31 mouse cellular contexts compared by ENCODE assay signal in genomic region chr10:99297721-99298120, GRCm38 (mm10). TPM values are rescaled to one million over a fixed set of nuclear protein-coding genes. Genes with fewer than 3 reads are reported as not detected.
DNase-seq lines count a peak whose midpoint lies in the region; ATAC-seq and TF ChIP-seq lines count a peak whose summit lies in the region.
"Had no signal": no experiment of that assay in that cellular context is flagged by ENCODE, and none has a peak within 500 bp of the region (broad histone marks: within the 10 kb centered on the region; RNA-seq: fewer than 3 reads in every experiment).

No protein-coding gene starts in this region.

- no peaks in the 10 kb centered on the region for H3K79me2 ChIP-seq in C2C12 (ENCODE audit: control insufficient read depth, insufficient read depth)

- no peak for TF ChIP-seq CTCF in C2C12 (IDR thresholded peaks at IDR 0.05; ENCODE audit: control insufficient read depth, insufficient read depth, insufficient read length)

- H3K4me1 ChIP-seq in lung, embryonic 15.5 days = peaks cover 18% of the 10 kb centered on the region
- H3K4me1 ChIP-seq: liver, embryonic 15.5 days had no signal

- H3K27ac ChIP-seq in lung, embryonic 15.5 days = peak overlapping the region; percentile 91
- H3K27ac ChIP-seq: embryonic facial prominence, embryonic 13.5 days; hindbrain, embryonic 13.5 days; liver, embryonic 15.5 days; midbrain, embryonic 15.5 days; neural tube, embryonic 12.5 days; stomach, postnatal 0 days had no signal

- ATAC-seq in lung, embryonic 15.5 days (ENCODE audit: borderline replicate concordance, extremely low read depth, low FRiP score, low TSS enrichment) = peak; percentile 38
- ATAC-seq: intestine, postnatal 0 days; Patski had no signal

- no peaks in the 10 kb centered on the region for H3K36me3 ChIP-seq in lung, embryonic 15.5 days
- H3K36me3 ChIP-seq in C2C12 (ENCODE audit: control insufficient read depth, insufficient read depth) = no peaks in the 10 kb centered on the region
- H3K36me3 ChIP-seq: embryonic facial prominence, embryonic 13.5 days; hindbrain, embryonic 13.5 days; limb, embryonic 12.5 days; liver, embryonic 15.5 days; midbrain, embryonic 15.5 days; neural tube, embryonic 12.5 days had no signal

- no peaks in the 10 kb centered on the region for H3K79me3 ChIP-seq in C2C12 (ENCODE audit: low read depth)

- no peak overlapping the region for H3K4me3 ChIP-seq in lung, embryonic 15.5 days
- H3K4me3 ChIP-seq in C2C12 (ENCODE audit: insufficient read depth, poor library complexity, severe bottlenecking) = no peak overlapping the region
- H3K4me3 ChIP-seq: embryonic facial prominence, embryonic 13.5 days; erythroblast, embryonic 14.5 days; hindbrain, embryonic 13.5 days; limb, embryonic 12.5 days; liver, embryonic 15.5 days; midbrain, embryonic 15.5 days; neural tube, embryonic 12.5 days had no signal

- 26% methylated on average over 3 of the region's 3 CpGs for WGBS in lung, embryonic 15.5 days

- no peak overlapping the region for H3ac ChIP-seq in C2C12 (ENCODE audit: control insufficient read depth, insufficient read length, low read depth)

- no peak overlapping the region for H3K4me2 ChIP-seq in lung, embryonic 15.5 days
- H3K4me2 ChIP-seq: embryonic facial prominence, embryonic 13.5 days; heart, embryonic 11.5 days; hindbrain, embryonic 13.5 days; liver, embryonic 15.5 days; midbrain, embryonic 15.5 days; neural tube, embryonic 12.5 days had no signal

- no peak overlapping the region for H3K9ac ChIP-seq in lung, embryonic 15.5 days
- H3K9ac ChIP-seq: embryonic facial prominence, embryonic 13.5 days; hindbrain, embryonic 13.5 days; limb, embryonic 12.5 days; liver, embryonic 15.5 days; midbrain, embryonic 15.5 days; neural tube, embryonic 12.5 days had no signal

- no peak for DNase-seq in lung, postnatal 14 days
- DNase-seq in fibroblast of lung, adult 2 months (ENCODE audit: low read depth) = peak; percentile 29
- peak; percentile 64 for DNase-seq in lung, postnatal 36 days
- DNase-seq in kidney, adult 8-10 months = no peak
- DNase-seq in left cerebral cortex, adult 9 months (ENCODE audit: low spot score in 2 of 2) = no peak
- no peak for DNase-seq in spleen, postnatal 4 days (ENCODE audit: low spot score in 2 of 2)
- DNase-seq: adrenal gland, postnatal 14 days; B cell, adult 2 months; cerebellum, adult 11-12 months; cerebellum, adult 9-11 months; gastrocnemius, postnatal 36 days; heart, adult 18-20 months; heart, postnatal 4 days; kidney, postnatal 14 days; layer of hippocampus, adult 9-11 months; thymus, adult 18-20 months; thymus, postnatal 25 days had no signal

- H3K9me3 ChIP-seq in lung, embryonic 15.5 days = no peaks in the 10 kb centered on the region
- H3K9me3 ChIP-seq: embryonic facial prominence, embryonic 13.5 days; hindbrain, embryonic 13.5 days; limb, embryonic 12.5 days; liver, embryonic 15.5 days; midbrain, embryonic 15.5 days; neural tube, embryonic 12.5 days had no signal

- H3K27me3 ChIP-seq in lung, embryonic 15.5 days = no peaks in the 10 kb centered on the region
- H3K27me3 ChIP-seq in C2C12 (ENCODE audit: control insufficient read depth, insufficient read depth, insufficient read length) = no peaks in the 10 kb centered on the region
- H3K27me3 ChIP-seq: CH12.LX; embryonic facial prominence, embryonic 13.5 days; hindbrain, embryonic 13.5 days; limb, embryonic 12.5 days; liver, embryonic 15.5 days; midbrain, embryonic 15.5 days; neural tube, embryonic 12.5 days; Patski had no signal

TF ChIP-seq in C2C12, 6 proteins besides CTCF, POLR2A, EP300 and RAD21:
- TF ChIP-seq FOSL1 (IDR thresholded peaks at IDR 0.05; ENCODE audit: insufficient read depth, low read length, poor library complexity, severe bottlenecking) (peak; percentile 64), MAX (IDR thresholded peaks at IDR 0.05) (peak; percentile 19), USF1 (IDR thresholded peaks at IDR 0.05; ENCODE audit: low read depth) (no peak), MYOG (IDR thresholded peaks at IDR 0.05; ENCODE audit: control insufficient read depth, extremely low read depth, insufficient read length) (no peak), MYOD1 (IDR thresholded peaks at IDR 0.05; ENCODE audit: control insufficient read depth, insufficient read length, low read depth) (no peak), CEBPB (IDR thresholded peaks at IDR 0.05; ENCODE audit: low read depth) (peak; percentile 67)

RNA-seq across cellular contexts. Expression of gene Dusp6, which starts 34.7 kb away (rescaled TPM):
- polyA plus RNA-seq in lung, embryonic 15.5 days (2015; fragmentation: Nextera tagmentation; extraction: Ambion mirVana) = 72.1 and 73.6 TPM in 2 replicates
- polyA plus RNA-seq in C2C12 (2012; fragmentation: generic; extraction: Trizol) = 40.3 TPM

Comparison
In these comparisons a context has a peak if more than half of its experiments do, and no peak if none do; other contexts are left out.
1. DNase-seq: peak in fibroblast of lung, adult 2 months (single experiment) and lung, postnatal 36 days (single experiment); none in lung, postnatal 14 days (single experiment), kidney, adult 8-10 months (0 of 2), left cerebral cortex, adult 9 months (0 of 2) and spleen, postnatal 4 days (0 of 2).